Mouse (Mus musculus) liver, adult 2 months (tissue): ENCODE results near the gene Ergic1.

Experiments
- CTCF ChIP-seq: fragments of 200-500 bp; IDR thresholded peaks from 2 replicates; pipeline ENCODE4 v1.5.1; 2011; ENCODE audit warnings: low read depth, low read length, control low read depth
- POLR2A ChIP-seq: fragments of 200-500 bp; IDR thresholded peaks from 2 replicates; pipeline ENCODE4 v1.6.1; 2011; ENCODE audit warnings: low read length, control low read depth; ENCODE audit not compliant: insufficient read depth; ENCODE audit errors: extremely low read depth

DNA sequence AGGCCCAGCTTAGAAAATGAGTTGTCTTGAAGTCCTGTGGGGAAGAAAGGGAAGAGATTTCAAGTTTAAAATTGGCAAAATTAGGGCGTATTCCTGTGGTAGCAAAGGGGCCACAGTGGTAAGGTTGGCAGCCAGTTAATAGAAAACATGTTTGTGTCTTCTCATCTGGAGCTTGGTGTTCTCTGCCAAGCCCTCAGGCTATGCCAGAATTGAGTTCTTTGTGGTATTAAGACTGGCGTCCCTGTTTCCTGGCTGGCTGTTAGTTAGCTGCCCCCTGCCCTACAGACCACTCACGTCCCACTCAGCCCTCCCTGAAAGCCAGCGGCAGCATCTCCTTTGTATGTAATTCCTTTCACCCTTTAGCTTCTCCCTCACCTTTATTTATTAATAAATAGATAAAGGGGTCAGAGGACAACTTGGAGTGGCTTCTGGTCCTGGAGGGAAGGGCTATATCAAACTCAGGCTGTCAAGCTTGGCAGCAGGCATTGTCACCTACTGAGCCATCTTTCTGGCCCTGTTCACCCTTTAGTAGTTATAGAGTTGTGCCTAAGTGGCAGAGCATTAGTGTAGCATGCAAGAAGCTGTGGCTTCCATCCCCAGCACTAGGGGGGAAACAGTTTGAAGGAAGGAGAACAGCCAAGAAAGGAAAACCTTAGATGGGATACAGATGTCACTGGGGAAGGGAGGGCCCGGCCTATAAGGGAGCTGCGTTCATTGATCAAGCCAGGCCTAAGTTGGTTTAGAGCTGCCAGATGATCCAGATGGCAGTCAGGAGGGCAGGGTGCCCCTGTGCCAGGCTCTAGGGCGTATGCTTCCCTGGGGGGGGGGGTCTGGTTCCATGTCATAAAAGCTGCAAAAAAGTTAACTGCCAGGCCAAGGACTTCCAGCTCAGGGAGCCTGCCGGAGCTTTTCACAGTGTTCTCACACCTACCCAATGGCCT lies 127.8 kb downstream of the Ergic1 start:
- TF ChIP-seq CTCF (no peak), POLR2A (no peak)
